ENCODE assay signal across 7 mouse cellular contexts in genomic region chr16:30599491-30600268, GRCm38 (mm10). TPM values are rescaled to one million over a fixed set of nuclear protein-coding genes. Genes with fewer than 3 reads are reported as not detected.
DNase-seq lines count a peak whose midpoint lies in the region; ATAC-seq and TF ChIP-seq lines count a peak whose summit lies in the region.

Fam43a (plus strand) TSS chr16:30599723.

- under 1% methylated on average over 63 of the region's 63 CpGs for WGBS in intestine, postnatal 0 days
- under 1% methylated on average over 58 of the region's 63 CpGs for WGBS in limb, embryonic 11.5 days
- under 1% methylated on average over 63 of the region's 63 CpGs for WGBS in midbrain, embryonic 13.5 days
- WGBS in small intestine, adult 2 months: under 1% methylated on average over 63 of the region's 63 CpGs

- DNase-seq in adrenal gland, adult 2 months: peak; percentile 97
- DNase-seq in embryo, embryonic 11 days: peak; percentile 94
- peak; percentile 56 for DNase-seq in gonadal fat pad, adult 2 months (ENCODE audit: low read depth)
- peak; percentile 87 for DNase-seq in limb, embryonic 11.5 days (ENCODE audit: low spot score)

- H3K27ac ChIP-seq in intestine, postnatal 0 days (ENCODE audit: low read depth, low read length): peak within 1 kb of the TSS; percentile 54
- no peak within 1 kb of the TSS for H3K27ac ChIP-seq in limb, embryonic 11.5 days (replicated peaks; ENCODE audit: low read depth, low read length)
- H3K27ac ChIP-seq in midbrain, embryonic 13.5 days: peak within 1 kb of the TSS; percentile 19; the same call in 1 of the 2 replicates
- H3K27ac ChIP-seq in small intestine, adult 2 months (ENCODE audit: insufficient read depth, low read depth, low read length): peak within 1 kb of the TSS; percentile 73

- peak within 1 kb of the TSS; percentile 93 for H3K4me2 ChIP-seq in intestine, postnatal 0 days (replicated peaks; ENCODE audit: low read depth)
- peak within 1 kb of the TSS; percentile 95 for H3K4me2 ChIP-seq in limb, embryonic 11.5 days (ENCODE audit: low read depth, severe bottlenecking)
- H3K4me2 ChIP-seq in midbrain, embryonic 13.5 days (replicated peaks): peak within 1 kb of the TSS; percentile 88

- peak; percentile 77 for TF ChIP-seq CTCF in intestine, postnatal 0 days (IDR thresholded peaks at IDR 0.05; ENCODE audit: low read depth)
- TF ChIP-seq CTCF in small intestine, adult 2 months (IDR thresholded peaks at IDR 0.05; ENCODE audit: extremely low read depth, insufficient read length, insufficient replicate concordance, low read depth, low read length): peak; percentile 33; the same call in 1 of the 2 replicates

- peak; percentile 95 for TF ChIP-seq POLR2A in small intestine, adult 2 months (IDR thresholded peaks at IDR 0.05; ENCODE audit: low read depth, low read length)

- no peaks in the 10 kb centered on the region for H3K4me1 ChIP-seq in intestine, postnatal 0 days (replicated peaks; ENCODE audit: control insufficient read depth, insufficient read depth, low read length)
- H3K4me1 ChIP-seq in limb, embryonic 11.5 days (ENCODE audit: control insufficient read depth, insufficient read depth, low read length): peaks cover 30% of the 10 kb centered on the region
- peaks cover 53% of the 10 kb centered on the region for H3K4me1 ChIP-seq in midbrain, embryonic 13.5 days (replicated peaks)
- H3K4me1 ChIP-seq in small intestine, adult 2 months (ENCODE audit: control insufficient read depth, insufficient read depth, insufficient read length, low read length): peaks cover 6% of the 10 kb centered on the region; the same call in 1 of the 2 replicates

- peaks cover 23% of the 10 kb centered on the region for H3K27me3 ChIP-seq in intestine, postnatal 0 days (replicated peaks; ENCODE audit: control insufficient read depth, insufficient read depth, low read length)
- H3K27me3 ChIP-seq in limb, embryonic 11.5 days (ENCODE audit: control insufficient read depth, insufficient read depth, low read length): peaks cover 5% of the 10 kb centered on the region; the same call in 1 of the 2 replicates
- peaks cover 55% of the 10 kb centered on the region for H3K27me3 ChIP-seq in midbrain, embryonic 13.5 days
- no peaks in the 10 kb centered on the region; the same call in 1 of the 2 replicates for H3K27me3 ChIP-seq in small intestine, adult 2 months (ENCODE audit: control insufficient read depth, insufficient read depth, low read length)

- no peaks in the 10 kb centered on the region for H3K9me3 ChIP-seq in intestine, postnatal 0 days (ENCODE audit: control insufficient read depth)
- no peaks in the 10 kb centered on the region for H3K9me3 ChIP-seq in limb, embryonic 11.5 days (ENCODE audit: control insufficient read depth, low read length)
- H3K9me3 ChIP-seq in midbrain, embryonic 13.5 days: no peaks in the 10 kb centered on the region

- no peaks in the 10 kb centered on the region for H3K36me3 ChIP-seq in intestine, postnatal 0 days (ENCODE audit: control insufficient read depth, insufficient read depth)
- no peaks in the 10 kb centered on the region for H3K36me3 ChIP-seq in limb, embryonic 11.5 days (ENCODE audit: control insufficient read depth, insufficient read depth, low read length)
- no peaks in the 10 kb centered on the region for H3K36me3 ChIP-seq in midbrain, embryonic 13.5 days
- H3K36me3 ChIP-seq in small intestine, adult 2 months (ENCODE audit: control insufficient read depth, insufficient read depth, low read length): no peaks in the 10 kb centered on the region

- peak within 1 kb of the TSS; percentile 67 for H3K9ac ChIP-seq in intestine, postnatal 0 days (ENCODE audit: low read depth, low read length)
- H3K9ac ChIP-seq in limb, embryonic 11.5 days (ENCODE audit: low read length): peak within 1 kb of the TSS; percentile 66
- H3K9ac ChIP-seq in midbrain, embryonic 13.5 days (replicated peaks): peak within 1 kb of the TSS; percentile 69

- H3K4me3 ChIP-seq in intestine, postnatal 0 days (ENCODE audit: low read depth, low read length): peak within 1 kb of the TSS; percentile 68
- H3K4me3 ChIP-seq in limb, embryonic 11.5 days (ENCODE audit: low read depth, low read length): peak within 1 kb of the TSS; percentile 57
- H3K4me3 ChIP-seq in midbrain, embryonic 13.5 days (replicated peaks): peak within 1 kb of the TSS; percentile 52
- peak within 1 kb of the TSS; percentile 92 for H3K4me3 ChIP-seq in small intestine, adult 2 months (ENCODE audit: low read depth, low read length)

- ATAC-seq in intestine, postnatal 0 days: peak; percentile 69
- ATAC-seq in limb, embryonic 11.5 days (ENCODE audit: insufficient number of reproducible peaks, low FRiP score, low TSS enrichment, low read depth): 0 out of 2 replicates have a peak, but pooled peaks have one; percentile 44
- peak; percentile 81 for ATAC-seq in midbrain, embryonic 13.5 days

RNA-seq across cellular contexts. Expression of gene Fam43a, which starts in this region (rescaled TPM):
- 10 to 100 TPM; 17.2 to 27.0 TPM for total RNA-seq in adrenal gland, adult 2 months (2021)
- 50.9 and 52.9 TPM in 2 replicates for polyA plus RNA-seq in adrenal gland, adult 2 months (2012; rRNA removed)
- 20.8 and 21.2 TPM in 2 replicates for polyA plus RNA-seq in gonadal fat pad, adult 2 months (2012; rRNA removed)
- polyA plus RNA-seq in intestine, postnatal 0 days (2015; fragmentation: Nextera tagmentation; extraction: Ambion mirVana): 5.6 and 5.9 TPM in 2 replicates
- 4.3 and 6.8 TPM in 2 replicates for polyA plus RNA-seq in limb, embryonic 11.5 days (2014; fragmentation: Nextera tagmentation; extraction: Ambion mirVana)
- polyA plus RNA-seq in midbrain, embryonic 13.5 days (2015; fragmentation: Nextera tagmentation; extraction: Ambion mirVana): 9.8 and 11.5 TPM in 2 replicates
- polyA plus RNA-seq in small intestine, adult 2 months (2012; rRNA removed): 9.8 and 11.7 TPM in 2 replicates
